Mouse (Mus musculus) common myeloid progenitor, adult 5-6 weeks (primary cell): ENCODE measurements around the gene H2-DMb1. TPM values are rescaled to one million over a fixed set of nuclear protein-coding genes. Genes with fewer than 3 reads are reported as not detected.

ENCODE experiments used
- ATAC-seq: replicated peaks from 2 replicates; pipeline ENCODE4 v1.8.0; 2016; ENCODE audit warnings: low read depth, mild to moderate bottlenecking, moderate TSS enrichment, inconsistent platforms; ENCODE audit not compliant: poor library complexity, severe bottlenecking
- total RNA-seq: library from RNA; stranded (forward); fragments of 200-1000, 187-1606 nt; gene quantifications from 2 replicates; pipeline ENCODE4 v1.2.3, GENCODE M21; 2017

H2-DMb1 gene
- 31.9 and 35.1 TPM in 2 replicates for total RNA-seq

DNA sequence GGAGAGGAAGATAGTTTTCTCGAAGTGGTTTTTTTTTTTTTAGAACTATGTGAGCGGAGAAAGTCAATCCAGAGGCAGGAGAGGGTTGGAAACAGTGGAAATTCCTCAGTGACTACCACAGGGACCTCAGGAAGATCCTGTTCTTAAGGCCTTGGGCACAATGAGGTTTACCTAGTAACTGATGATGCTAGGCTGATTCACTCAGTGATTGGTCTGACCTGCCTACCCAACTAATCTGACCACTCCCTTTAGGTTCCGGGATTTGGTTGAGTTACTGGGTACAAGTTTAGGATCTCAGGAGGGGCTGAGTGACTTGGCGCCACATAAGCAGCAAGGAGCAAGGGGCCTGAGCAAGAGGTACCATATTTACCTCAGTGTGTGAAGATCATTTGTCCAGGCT is at the start of gene H2-DMb1:
TSS of gene H2-DMb1 (plus strand) at position 150 of the 400 bp plus-strand sequence.
- ATAC-seq, result peak; percentile 85

GRCm38 (mm10) chr17:34104804-34105203 is 48.1 kb upstream of the H2-DMb1 start:
- ATAC-seq, result no peak

- no peak for ATAC-seq
Observed at GRCm38 (mm10) chr17:34106555-34106954, 46.3 kb upstream of the H2-DMb1 start.

GRCm38 (mm10) chr17:34107109-34107867 is 45.6 kb upstream of the H2-DMb1 start:
- no peak for ATAC-seq

- ATAC-seq, result no peak
Observed at GRCm38 (mm10) chr17:34108460-34108859, 44.4 kb upstream of the H2-DMb1 start.

DNA sequence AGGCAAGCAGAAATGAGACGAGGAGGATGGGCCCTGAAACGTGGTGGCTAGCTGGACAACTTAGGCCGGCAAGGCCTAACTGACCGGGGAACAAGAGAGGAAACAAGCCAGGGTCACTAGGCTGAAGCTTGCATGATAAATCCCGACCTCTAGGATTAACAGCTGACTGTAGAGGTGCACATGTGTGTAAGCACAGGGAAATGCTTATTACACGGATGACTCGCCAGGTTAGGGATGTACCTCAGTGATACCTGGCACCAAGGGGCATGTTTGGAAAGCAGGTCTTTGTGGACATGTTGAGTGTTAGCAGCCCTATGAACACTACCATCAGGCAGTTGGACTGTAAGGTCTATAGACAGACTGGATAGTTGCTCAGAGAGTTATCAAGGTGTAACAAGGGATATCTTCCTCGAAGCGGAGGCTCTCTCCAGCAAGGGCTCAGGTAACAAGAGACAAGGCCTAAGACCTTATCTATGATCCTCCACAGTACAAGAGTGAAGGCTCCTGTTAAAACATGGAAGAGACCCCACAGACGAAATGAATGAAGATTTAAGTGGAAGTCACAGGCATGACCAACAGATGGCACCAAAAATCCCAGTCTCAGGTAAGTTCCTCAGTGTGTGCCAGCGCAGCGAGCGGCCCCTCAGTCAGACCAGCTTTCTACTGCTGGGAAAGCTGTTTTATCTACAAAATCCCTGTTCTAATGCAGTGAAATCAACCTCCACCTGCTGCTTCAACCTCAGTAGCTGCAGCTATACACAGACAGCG is 43.6 kb upstream of the H2-DMb1 start:
- peak; percentile 36; the same call in 1 of the 2 replicates for ATAC-seq

- peak; percentile 13; the same call in 1 of the 2 replicates for ATAC-seq
Observed at GRCm38 (mm10) chr17:34109806-34110195, 43.1 kb upstream of the H2-DMb1 start.

- ATAC-seq, result no peak
Observed at GRCm38 (mm10) chr17:34110309-34110708, 42.6 kb upstream of the H2-DMb1 start.

GRCm38 (mm10) chr17:34114114-34114513 is 38.8 kb upstream of the H2-DMb1 start:
- no peak for ATAC-seq

GRCm38 (mm10) chr17:34116736-34117370 is 36.0 kb upstream of the H2-DMb1 start:
- ATAC-seq, result no peak

DNA sequence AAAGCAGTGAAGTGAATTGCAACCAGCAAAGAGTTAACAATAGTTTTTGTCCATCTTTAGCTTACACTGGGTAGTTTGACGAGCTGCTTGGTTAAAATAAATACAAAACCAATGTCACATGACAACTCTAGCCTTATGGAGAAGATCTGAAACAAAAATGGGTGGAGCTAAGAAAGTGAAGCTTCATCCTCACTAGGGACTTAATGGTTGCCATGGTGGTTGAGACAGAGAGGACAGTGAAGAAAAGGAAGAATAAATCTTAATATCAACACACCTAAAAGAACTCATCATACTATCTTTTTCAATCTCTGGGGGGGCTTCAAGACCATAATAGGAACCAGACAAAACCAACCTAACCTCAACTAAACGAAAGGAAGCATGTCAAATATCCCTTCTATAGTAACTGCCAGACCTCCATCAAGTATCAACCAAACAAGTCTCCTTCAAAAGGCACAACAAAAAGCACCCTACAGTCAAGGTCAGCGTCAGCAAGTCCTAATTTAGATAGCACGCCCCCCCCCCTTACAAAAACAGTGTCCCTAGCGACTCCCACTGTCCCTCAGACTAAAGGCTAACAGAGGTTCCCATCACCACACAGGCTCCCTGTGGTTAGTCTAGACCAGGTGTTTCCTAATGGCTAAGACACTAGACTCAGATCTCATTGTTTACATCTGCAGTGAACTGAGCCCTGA is 35.3 kb upstream of the H2-DMb1 start:
- ATAC-seq, result no peak

DNA sequence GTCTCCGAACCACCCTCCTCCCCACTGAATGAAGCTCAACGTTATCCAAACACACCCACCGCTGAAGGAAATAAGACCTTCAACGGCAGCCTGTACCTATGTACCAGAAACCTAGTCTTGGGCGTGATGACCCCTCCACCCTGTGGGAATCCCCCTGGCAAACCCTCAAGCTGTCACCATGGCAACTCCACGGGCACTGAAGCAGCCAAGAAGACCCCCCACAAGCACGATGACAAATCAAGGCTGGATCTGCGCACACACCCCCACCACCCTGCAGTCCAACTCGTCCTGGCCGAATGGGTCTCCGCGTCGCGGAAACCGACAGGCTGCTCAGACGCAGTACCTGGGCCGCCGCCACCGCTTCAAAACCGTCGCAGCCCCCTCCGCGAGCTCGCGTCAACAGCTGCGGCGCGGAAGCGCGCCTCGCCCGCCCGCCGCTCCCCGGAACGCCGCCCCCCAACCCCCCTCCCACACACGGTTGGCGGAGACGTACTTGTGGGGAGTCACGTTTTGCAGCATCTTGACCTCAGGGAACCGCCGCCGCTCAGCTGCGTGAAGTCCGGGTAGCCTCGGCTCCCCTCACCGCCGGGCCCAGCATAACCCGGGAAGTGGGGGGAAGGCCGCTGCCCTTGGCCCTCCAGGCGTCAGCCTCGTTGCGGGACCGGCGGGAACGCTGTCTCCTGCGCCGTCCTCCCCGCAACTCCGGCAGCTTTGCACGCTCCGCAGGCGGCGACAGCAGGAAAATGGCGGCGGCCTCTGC is 34.6 kb upstream of the H2-DMb1 start:
- ATAC-seq, result no peak

- ATAC-seq, result no peak
Observed at GRCm38 (mm10) chr17:34118873-34119248, 34.0 kb upstream of the H2-DMb1 start.

GRCm38 (mm10) chr17:34119249-34120179 is 33.4 kb upstream of the H2-DMb1 start, which contains the start of gene H2-DMa:
H2-DMa (plus strand) TSS chr17:34119541.
- peak; percentile 47 for ATAC-seq

GRCm38 (mm10) chr17:34120180-34120723 is 32.6 kb upstream of the H2-DMb1 start:
- ATAC-seq, result no peak

GRCm38 (mm10) chr17:34120814-34121171 is 32.1 kb upstream of the H2-DMb1 start:
- peak; percentile 8; the same call in 1 of the 2 replicates for ATAC-seq

DNA sequence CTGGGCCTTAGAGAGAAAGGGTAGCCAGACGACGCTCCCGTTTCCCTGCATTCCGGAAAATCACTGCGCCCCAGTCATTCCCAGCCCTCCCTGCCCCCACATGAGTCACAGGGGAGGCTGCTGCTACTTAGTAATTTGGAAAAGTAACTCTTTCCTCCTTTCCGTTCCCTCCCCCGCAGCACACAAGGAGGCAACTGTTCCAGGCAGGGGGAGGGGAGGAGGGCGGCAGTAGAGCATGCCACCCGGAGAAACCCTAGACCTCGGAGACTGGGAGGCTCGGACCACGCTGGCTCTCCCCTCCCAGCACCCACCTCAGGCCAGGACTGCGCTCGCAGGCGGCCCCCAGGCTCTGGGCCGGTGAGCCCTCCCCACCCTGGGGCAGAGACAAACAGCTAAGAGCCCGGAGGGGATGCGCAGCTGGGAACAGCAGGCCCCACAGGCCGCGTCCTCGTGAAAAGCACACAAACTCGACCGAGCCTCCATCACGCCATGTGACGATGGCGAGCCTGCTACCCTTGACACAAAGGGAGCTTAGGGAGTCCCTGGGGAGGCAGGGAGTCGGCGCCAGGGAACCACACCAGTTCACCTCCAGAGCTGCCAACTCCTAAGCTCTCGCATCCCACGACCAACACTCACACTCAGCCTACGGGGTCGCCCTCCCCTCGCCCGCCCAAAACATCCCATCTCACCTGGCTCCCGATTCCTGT is 31.5 kb upstream of the H2-DMb1 start:
- ATAC-seq, result no peak

- no peak for ATAC-seq
Observed at GRCm38 (mm10) chr17:34121879-34122187, 31.0 kb upstream of the H2-DMb1 start.
